Mouse (Mus musculus) forebrain, embryonic 12.5 days (tissue): ENCODE measurements at regions not wholly inside any gene's neighbourhood (a gene's known extent, or its start where the extent isn't known, plus 50 kb on each side); places are given as distances from the start of the nearest gene placed in this dataset.
A peak's percentile ranks its signal among the peaks of the same experiment; 100 is the strongest.

Source experiments
- ATAC-seq: fragments of 200-750 bp; cut with Nextera tagmentation; 2 replicates; pipeline ENCODE4 v1.8.0; 2017; ENCODE audit warnings: moderate TSS enrichment; ENCODE audit not compliant: low FRiP score
- H3K27ac ChIP-seq: fragments of 300-500 bp; sonication (generic); 2 replicates; pipeline ENCODE4 v1.5.1; 2016; ENCODE audit warnings: mild to moderate bottlenecking
- H3K27me3 ChIP-seq: fragments of 300-500 bp; sonication (generic); 2 replicates; pipeline ENCODE4 v1.6.1; 2016; ENCODE audit warnings: mild to moderate bottlenecking
- H3K36me3 ChIP-seq: fragments of 300-500 bp; sonication (generic); replicated peaks from 2 replicates; pipeline ENCODE4 v1.6.1; 2016; ENCODE audit warnings: mild to moderate bottlenecking
- H3K4me1 ChIP-seq: fragments of 300-500 bp; sonication (generic); 2 replicates; pipeline ENCODE4 v1.6.1; 2016
- H3K4me2 ChIP-seq: fragments of 300-500 bp; sonication (generic); 2 replicates; pipeline ENCODE4 v1.6.1; 2016; ENCODE audit warnings: mild to moderate bottlenecking, moderate library complexity
- H3K4me3 ChIP-seq: fragments of 300-500 bp; sonication (generic); replicated peaks from 2 replicates; pipeline ENCODE4 v1.5.1; 2016; ENCODE audit warnings: mild to moderate bottlenecking
- H3K9ac ChIP-seq: fragments of 300-500 bp; sonication (generic); 2 replicates; pipeline ENCODE4 v1.6.1; 2016; ENCODE audit warnings: mild to moderate bottlenecking
- H3K9me3 ChIP-seq: fragments of 300-500 bp; sonication (generic); 2 replicates; pipeline ENCODE4 v1.6.1; 2016
- WGBS: fragments of 180-500 bp; shearing (Covaris S2); methylation state at CpG from one replicate; pipeline ENCODE4 v1.1.7; 2016; 5-methylcytosine and 5-hydroxymethylcytosine counted together

GRCm38 (mm10) chr3:149993199-149993598, 1002.8 kb upstream of the Adgrl2 start:
- Histone ChIP-seq H3K4me1 (no peaks in the 10 kb centered on the region), H3K27ac (no peak overlapping the region), H3K27me3 (no peaks in the 10 kb centered on the region), H3K9ac (no peak overlapping the region), H3K9me3 (no peaks in the 10 kb centered on the region), H3K4me2 (no peak overlapping the region), H3K36me3 (no peaks in the 10 kb centered on the region), H3K4me3 (no peak overlapping the region)
- WGBS = 60% methylated on average over 4 of the region's 4 CpGs
- no peak for ATAC-seq

DNA sequence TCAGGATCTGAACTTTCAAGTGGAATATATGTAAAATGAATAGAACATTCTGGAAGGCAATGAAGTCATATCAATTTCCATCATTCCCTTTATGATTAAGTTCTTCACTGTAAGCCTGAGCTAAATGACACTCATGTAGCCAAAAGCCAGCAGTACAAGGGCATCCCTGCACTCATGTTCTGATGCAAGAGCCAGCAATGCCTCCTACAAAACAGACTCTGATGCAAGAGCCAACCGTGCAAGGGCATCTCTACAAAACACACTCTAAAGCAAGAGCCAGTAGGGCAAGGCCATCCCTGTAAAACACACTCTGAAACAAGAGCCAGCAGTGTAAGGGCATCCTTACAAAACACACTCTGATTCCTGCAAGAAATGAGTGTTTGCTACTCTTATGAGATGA, 997.4 kb upstream of the Adgrl2 start:
- no peak overlapping the region for H3K4me2 ChIP-seq
- no peak for ATAC-seq
- no peak overlapping the region for H3K9ac ChIP-seq
- H3K9me3 ChIP-seq = no peaks in the 10 kb centered on the region
- no peaks in the 10 kb centered on the region for H3K27me3 ChIP-seq
- no peak overlapping the region for H3K4me3 ChIP-seq
- H3K27ac ChIP-seq = no peak overlapping the region
- no peaks in the 10 kb centered on the region for H3K4me1 ChIP-seq
- no peaks in the 10 kb centered on the region for H3K36me3 ChIP-seq
- WGBS = 86% methylated on average over 1 of the region's 1 CpGs

GRCm38 (mm10) chr3:149956993-149957392, 966.6 kb upstream of the Adgrl2 start:
- no peaks in the 10 kb centered on the region for H3K36me3 ChIP-seq
- ATAC-seq = no peak
- no peaks in the 10 kb centered on the region for H3K4me1 ChIP-seq
- H3K9me3 ChIP-seq = no peaks in the 10 kb centered on the region
- no peak overlapping the region for H3K27ac ChIP-seq
- no peak overlapping the region for H3K4me3 ChIP-seq
- H3K27me3 ChIP-seq = no peaks in the 10 kb centered on the region
- no peak overlapping the region for H3K9ac ChIP-seq
- 58% methylated on average over 2 of the region's 2 CpGs for WGBS
- H3K4me2 ChIP-seq = no peak overlapping the region

GRCm38 (mm10) chr3:149936197-149936596, 945.8 kb upstream of the Adgrl2 start:
- Histone ChIP-seq H3K4me3 (no peak overlapping the region), H3K4me1 (no peaks in the 10 kb centered on the region), H3K9ac (no peak overlapping the region), H3K9me3 (no peaks in the 10 kb centered on the region), H3K27me3 (no peaks in the 10 kb centered on the region), H3K36me3 (no peaks in the 10 kb centered on the region), H3K27ac (no peak overlapping the region), H3K4me2 (no peak overlapping the region)
- 83% methylated on average over 9 of the region's 9 CpGs for WGBS
- no peak for ATAC-seq

GRCm38 (mm10) chr3:149934832-149935231, 944.5 kb upstream of the Adgrl2 start:
- WGBS = 88% methylated on average over 4 of the region's 4 CpGs
- Histone ChIP-seq H3K4me2 (no peak overlapping the region), H3K9me3 (no peaks in the 10 kb centered on the region), H3K36me3 (no peaks in the 10 kb centered on the region), H3K27me3 (no peaks in the 10 kb centered on the region), H3K27ac (no peak overlapping the region), H3K9ac (no peak overlapping the region), H3K4me3 (no peak overlapping the region), H3K4me1 (no peaks in the 10 kb centered on the region)
- ATAC-seq = no peak

- 82% methylated on average over 10 of the region's 10 CpGs for WGBS
- no peak for ATAC-seq
- Histone ChIP-seq H3K27me3 (no peaks in the 10 kb centered on the region), H3K4me3 (no peak overlapping the region), H3K4me2 (no peak overlapping the region), H3K9me3 (no peaks in the 10 kb centered on the region), H3K27ac (no peak overlapping the region), H3K4me1 (no peaks in the 10 kb centered on the region), H3K9ac (no peak overlapping the region), H3K36me3 (no peaks in the 10 kb centered on the region)
Observed at GRCm38 (mm10) chr3:149928456-149929360, 938.4 kb upstream of the Adgrl2 start.

DNA sequence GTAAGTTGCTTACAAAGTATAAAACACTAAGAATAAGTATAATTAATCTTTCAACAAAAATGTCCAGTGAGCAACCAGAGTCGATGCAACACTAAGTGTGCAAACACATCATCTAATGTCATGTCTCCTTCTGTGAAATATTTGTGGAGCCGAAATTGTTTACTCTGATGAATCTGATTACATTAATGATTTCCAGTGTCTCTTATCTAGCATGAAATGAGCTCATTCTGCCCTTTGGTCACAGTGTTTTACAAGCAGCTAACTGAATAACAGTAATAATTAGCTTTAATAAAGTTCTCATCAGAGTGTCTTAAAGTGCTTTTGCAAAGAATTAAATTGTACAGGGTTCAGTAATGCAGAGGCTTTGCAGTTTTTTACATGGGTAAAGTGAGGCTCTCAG, 929.9 kb upstream of the Adgrl2 start:
- no peak overlapping the region for H3K27ac ChIP-seq
- no peaks in the 10 kb centered on the region for H3K4me1 ChIP-seq
- 81% methylated on average over 2 of the region's 2 CpGs for WGBS
- H3K9me3 ChIP-seq = no peaks in the 10 kb centered on the region
- H3K9ac ChIP-seq = no peak overlapping the region
- H3K4me3 ChIP-seq = no peak overlapping the region
- no peaks in the 10 kb centered on the region for H3K36me3 ChIP-seq
- ATAC-seq = no peak
- H3K4me2 ChIP-seq = no peak overlapping the region
- H3K27me3 ChIP-seq = no peaks in the 10 kb centered on the region

DNA sequence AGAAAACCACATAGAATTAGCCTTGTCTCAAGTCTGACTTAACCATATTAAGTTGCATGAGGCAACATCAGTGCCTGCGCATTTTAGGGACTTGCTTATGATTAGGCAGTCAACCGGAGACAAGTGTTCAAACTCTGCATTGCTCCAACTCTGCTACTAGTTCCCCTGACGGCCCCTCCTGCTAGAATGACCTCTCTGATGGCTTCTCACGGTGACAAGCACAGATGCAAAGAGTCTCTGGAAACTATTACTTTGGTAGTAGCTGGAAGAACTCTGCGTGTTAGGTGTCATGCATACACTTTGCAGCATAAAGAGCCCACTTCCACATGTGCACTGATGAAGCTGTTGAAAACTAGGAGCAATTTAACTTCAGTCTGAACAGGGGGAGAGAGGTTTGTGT, 927.8 kb upstream of the Adgrl2 start:
- Histone ChIP-seq H3K4me1 (no peaks in the 10 kb centered on the region), H3K27ac (no peak overlapping the region), H3K27me3 (no peaks in the 10 kb centered on the region), H3K4me2 (no peak overlapping the region), H3K9me3 (no peaks in the 10 kb centered on the region), H3K36me3 (no peaks in the 10 kb centered on the region), H3K4me3 (no peak overlapping the region), H3K9ac (no peak overlapping the region)
- WGBS = 61% methylated on average over 5 of the region's 5 CpGs
- ATAC-seq = no peak

- Histone ChIP-seq H3K27me3 (no peaks in the 10 kb centered on the region), H3K36me3 (no peaks in the 10 kb centered on the region), H3K4me1 (no peaks in the 10 kb centered on the region), H3K4me2 (no peak overlapping the region), H3K4me3 (no peak overlapping the region), H3K9me3 (no peaks in the 10 kb centered on the region), H3K27ac (no peak overlapping the region), H3K9ac (no peak overlapping the region)
- WGBS = 81% methylated on average over 8 of the region's 8 CpGs
- no peak for ATAC-seq
Observed at GRCm38 (mm10) chr3:149910721-149911120, 920.4 kb upstream of the Adgrl2 start.

DNA sequence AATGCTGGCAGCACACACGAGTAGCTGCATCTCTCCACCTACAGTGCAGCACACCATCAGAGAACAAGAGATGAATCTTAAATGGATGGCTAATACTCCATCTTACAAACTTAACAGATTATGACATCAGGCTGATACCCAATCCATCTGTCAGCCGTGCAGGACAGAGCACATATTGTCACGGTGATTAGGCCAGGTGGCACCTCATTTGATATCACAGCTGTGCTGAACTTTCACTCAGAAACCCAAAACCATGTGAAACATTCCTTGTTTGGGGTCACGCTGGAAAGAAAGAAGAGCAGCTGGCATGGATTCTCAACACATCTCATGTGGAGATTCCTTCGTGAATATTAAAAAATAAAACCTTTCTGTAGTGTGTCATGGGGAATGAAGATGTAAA, 911.4 kb upstream of the Adgrl2 start:
- Histone ChIP-seq H3K4me2 (no peak overlapping the region), H3K4me1 (peaks cover 5% of the 10 kb centered on the region; the same call in 1 of the 2 replicates), H3K27ac (no peak overlapping the region), H3K9me3 (no peaks in the 10 kb centered on the region), H3K4me3 (no peak overlapping the region), H3K9ac (no peak overlapping the region), H3K36me3 (no peaks in the 10 kb centered on the region), H3K27me3 (no peaks in the 10 kb centered on the region)
- WGBS = 49% methylated on average over 5 of the region's 5 CpGs
- peak; percentile 49; the same call in 1 of the 2 replicates for ATAC-seq

DNA sequence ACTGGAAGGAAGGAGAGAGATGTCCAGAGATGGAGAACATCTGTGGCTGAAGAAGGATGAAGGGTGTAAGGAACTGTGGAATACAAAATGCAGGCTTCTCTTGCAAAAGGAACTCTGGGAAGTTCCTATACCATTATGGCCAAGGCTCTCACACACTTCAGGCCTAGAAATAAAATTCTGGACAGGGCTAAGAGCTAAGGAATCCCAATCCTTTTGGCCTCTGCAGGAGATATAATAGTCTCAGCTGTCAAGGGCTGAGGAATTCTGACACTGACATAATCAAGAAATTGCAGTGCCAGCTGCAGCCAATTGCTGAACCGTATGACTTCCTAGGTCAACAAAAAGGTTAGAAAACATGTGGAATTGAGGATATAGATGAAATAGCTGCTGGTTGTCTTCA, 886.2 kb upstream of the Adgrl2 start:
- H3K27me3 ChIP-seq = no peaks in the 10 kb centered on the region
- H3K9ac ChIP-seq = no peak overlapping the region
- WGBS = 73% methylated on average over 1 of the region's 1 CpGs
- no peaks in the 10 kb centered on the region for H3K9me3 ChIP-seq
- no peaks in the 10 kb centered on the region for H3K4me1 ChIP-seq
- H3K27ac ChIP-seq = no peak overlapping the region
- no peaks in the 10 kb centered on the region for H3K36me3 ChIP-seq
- no peak for ATAC-seq
- no peak overlapping the region for H3K4me2 ChIP-seq
- H3K4me3 ChIP-seq = no peak overlapping the region

GRCm38 (mm10) chr3:149865945-149866344, 875.6 kb upstream of the Adgrl2 start:
- no peak overlapping the region for H3K4me2 ChIP-seq
- no peak overlapping the region for H3K4me3 ChIP-seq
- ATAC-seq = no peak
- WGBS = 94% methylated on average over 2 of the region's 2 CpGs
- H3K27ac ChIP-seq = no peak overlapping the region
- H3K9me3 ChIP-seq = no peaks in the 10 kb centered on the region
- H3K9ac ChIP-seq = no peak overlapping the region
- no peaks in the 10 kb centered on the region for H3K36me3 ChIP-seq
- H3K27me3 ChIP-seq = no peaks in the 10 kb centered on the region
- no peaks in the 10 kb centered on the region for H3K4me1 ChIP-seq

DNA sequence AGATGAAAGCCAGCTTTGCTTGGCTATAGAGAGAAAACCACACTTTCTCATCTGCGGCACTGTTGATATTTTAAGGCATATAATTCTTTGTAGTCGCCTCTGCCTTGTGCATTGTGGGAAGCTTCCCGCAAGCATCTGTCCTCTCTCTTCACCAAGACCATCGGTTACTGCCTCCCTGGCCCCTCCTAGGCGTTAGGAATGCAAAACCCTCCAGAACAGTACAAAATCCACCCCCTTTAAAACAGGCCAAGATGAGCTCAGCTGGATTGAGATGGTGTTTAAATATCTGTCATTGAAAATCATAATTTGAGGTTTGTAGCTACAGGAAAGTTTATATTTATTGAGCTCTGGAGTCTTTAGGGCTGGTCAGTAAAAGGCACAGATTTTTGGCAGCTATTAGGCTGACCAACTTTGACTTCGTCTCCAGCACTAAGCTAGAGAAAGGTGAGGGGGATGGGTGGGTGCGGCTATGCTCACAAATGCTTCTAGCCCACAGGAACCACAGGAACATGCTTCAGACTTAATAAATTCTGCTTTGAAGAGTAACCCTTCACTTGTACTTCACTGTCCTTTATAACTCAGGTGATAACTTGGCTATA, 856.7 kb upstream of the Adgrl2 start:
- Histone ChIP-seq H3K4me2 (no peak overlapping the region), H3K4me3 (no peak overlapping the region), H3K9me3 (no peaks in the 10 kb centered on the region), H3K9ac (no peak overlapping the region), H3K27me3 (no peaks in the 10 kb centered on the region), H3K36me3 (no peaks in the 10 kb centered on the region), H3K4me1 (peaks cover 8% of the 10 kb centered on the region), H3K27ac (no peak overlapping the region)
- no peak for ATAC-seq
- WGBS = 71% methylated on average over 7 of the region's 7 CpGs
